Mouse (Mus musculus) brain, embryonic 14.5 days (tissue): ENCODE data around the gene Fam53a.

ENCODE experiments used
- CTCF ChIP-seq: fragments of 200-500 bp; IDR thresholded peaks from 2 replicates; pipeline ENCODE4 v1.5.1; 2012; ENCODE audit warnings: inconsistent platforms, mild to moderate bottlenecking, moderate library complexity, borderline replicate concordance; ENCODE audit not compliant: insufficient read depth, insufficient read length; ENCODE audit errors: extremely low read depth
- POLR2A ChIP-seq: fragments of 200-500 bp; IDR thresholded peaks from 2 replicates; pipeline ENCODE4 v1.6.1; 2012; ENCODE audit warnings: mild to moderate bottlenecking, inconsistent platforms, borderline replicate concordance; ENCODE audit not compliant: poor library complexity, insufficient read depth, insufficient read length, severe bottlenecking; ENCODE audit errors: extremely low read depth

DNA sequence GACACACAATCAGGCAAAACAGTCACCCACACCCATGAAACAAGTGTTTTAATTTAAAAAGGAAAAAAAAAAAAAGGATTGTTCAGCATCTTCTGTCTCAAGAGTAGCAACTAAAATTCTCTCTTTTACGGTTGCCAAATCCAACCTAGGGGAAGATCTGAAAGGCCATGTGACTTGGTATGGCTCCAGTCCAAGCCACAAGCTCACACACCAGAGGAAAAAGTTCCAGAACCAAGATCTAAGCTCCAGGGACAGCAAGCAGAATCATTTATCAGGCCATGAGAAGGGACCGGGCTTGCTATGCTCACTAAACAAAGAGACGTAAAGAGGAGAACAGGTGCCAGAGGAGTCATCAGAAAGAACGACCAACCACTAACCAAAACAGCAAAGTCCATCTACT lies 1.5 kb downstream of the Fam53a start:
- no peak for TF ChIP-seq CTCF
- TF ChIP-seq POLR2A: no peak
